Mouse (Mus musculus): ENCODE results near the gene Zfyve9. TPM values are rescaled to one million over a fixed set of nuclear protein-coding genes. Genes with fewer than 3 reads are reported as not detected.

Zfyve9 gene
- polyA plus RNA-seq, 1 experiment from 2014 or later = 2.3 TPM

GRCm38 (mm10) chr4:108793941-108794340, 13.3 kb upstream of the Zfyve9 start:
- WGBS = 46% methylated on average over 1 of the region's 1 CpGs
- no peak overlapping the region for H3K4me2 ChIP-seq (ENCODE audit: low read depth, low read length)
- H3K4me3 ChIP-seq (replicated peaks; ENCODE audit: low read length) = no peak overlapping the region
- no peaks in the 10 kb centered on the region for H3K27me3 ChIP-seq (ENCODE audit: control insufficient read depth, insufficient read depth, low read length)
- H3K36me3 ChIP-seq (ENCODE audit: control insufficient read depth, insufficient read depth, low read length) = no peaks in the 10 kb centered on the region
- H3K9me3 ChIP-seq (replicated peaks; ENCODE audit: control insufficient read depth, low read length) = no peaks in the 10 kb centered on the region
- no peak overlapping the region for H3K9ac ChIP-seq (ENCODE audit: low read length)
- no peak for ATAC-seq (ENCODE audit: insufficient read depth, low FRiP score)
- no peaks in the 10 kb centered on the region for H3K4me1 ChIP-seq (ENCODE audit: control insufficient read depth, insufficient read depth, low read length)
- no peak overlapping the region for H3K27ac ChIP-seq (ENCODE audit: low read length)

- H3K27me3 ChIP-seq (ENCODE audit: control insufficient read depth, insufficient read depth, low read length) = no peaks in the 10 kb centered on the region
- no peak overlapping the region for H3K27ac ChIP-seq (ENCODE audit: low read length)
- H3K9ac ChIP-seq (ENCODE audit: low read length) = no peak overlapping the region
- H3K4me1 ChIP-seq (ENCODE audit: control insufficient read depth, insufficient read depth, low read length) = no peaks in the 10 kb centered on the region
- H3K9me3 ChIP-seq (replicated peaks; ENCODE audit: control insufficient read depth, low read length) = no peaks in the 10 kb centered on the region
- no peak overlapping the region for H3K4me2 ChIP-seq (ENCODE audit: low read depth, low read length)
- ATAC-seq (ENCODE audit: insufficient read depth, low FRiP score) = no peak
- no peak overlapping the region for H3K4me3 ChIP-seq (replicated peaks; ENCODE audit: low read length)
- 69% methylated on average over 1 of the region's 1 CpGs for WGBS
- no peaks in the 10 kb centered on the region for H3K36me3 ChIP-seq (ENCODE audit: control insufficient read depth, insufficient read depth, low read length)
These were observed 9.9 kb upstream of the Zfyve9 start for GRCm38 (mm10) chr4:108790507-108790906.

- WGBS = 64% methylated on average over 6 of the region's 6 CpGs
These were observed 8.8 kb upstream of the Zfyve9 start for GRCm38 (mm10) chr4:108789258-108789936.

GRCm38 (mm10) chr4:108782421-108783085, 2.0 kb upstream of the Zfyve9 start:
- no peak overlapping the region for H3K4me3 ChIP-seq (replicated peaks; ENCODE audit: low read length)
- no peaks in the 10 kb centered on the region for H3K27me3 ChIP-seq (ENCODE audit: control insufficient read depth, insufficient read depth, low read length)
- peak overlapping the region; percentile 60; the same call in 1 of the 2 replicates for H3K27ac ChIP-seq (ENCODE audit: low read length)
- no peak for ATAC-seq (ENCODE audit: insufficient read depth, low FRiP score)
- 0 out of 2 replicates have a peak, but pooled peaks cover 4% of the 10 kb centered on the region for H3K4me1 ChIP-seq (ENCODE audit: control insufficient read depth, insufficient read depth, low read length)
- no peaks in the 10 kb centered on the region for H3K9me3 ChIP-seq (replicated peaks; ENCODE audit: control insufficient read depth, low read length)
- WGBS = 40% methylated on average over 8 of the region's 8 CpGs
- H3K4me2 ChIP-seq (ENCODE audit: low read depth, low read length) = no peak overlapping the region
- no peak overlapping the region for H3K9ac ChIP-seq (ENCODE audit: low read length)
- no peaks in the 10 kb centered on the region for H3K36me3 ChIP-seq (ENCODE audit: control insufficient read depth, insufficient read depth, low read length)

More at GRCm38 (mm10) chr4:108789258-108789936, 8.8 kb upstream of the Zfyve9 start:
- Histone ChIP-seq H3K9ac (ENCODE audit: low read length) (no peak overlapping the region), H3K4me1 (ENCODE audit: control insufficient read depth, insufficient read depth, low read length) (no peaks in the 10 kb centered on the region), H3K4me3 (replicated peaks; ENCODE audit: low read length) (no peak overlapping the region), H3K4me2 (ENCODE audit: low read depth, low read length) (no peak overlapping the region), H3K27me3 (ENCODE audit: control insufficient read depth, insufficient read depth, low read length) (no peaks in the 10 kb centered on the region), H3K27ac (ENCODE audit: low read length) (no peak overlapping the region), H3K36me3 (ENCODE audit: control insufficient read depth, insufficient read depth, low read length) (no peaks in the 10 kb centered on the region), H3K9me3 (replicated peaks; ENCODE audit: control insufficient read depth, low read length) (no peaks in the 10 kb centered on the region)
- ATAC-seq (ENCODE audit: insufficient read depth, low FRiP score) = no peak

GRCm38 (mm10) chr4:108781596-108781995, 998 bp upstream of the Zfyve9 start:
- H3K4me3 ChIP-seq (replicated peaks; ENCODE audit: low read length) = no peak overlapping the region

GRCm38 (mm10) chr4:108780864-108781205, 237 bp upstream of the Zfyve9 start:
- Histone ChIP-seq H3K4me2 (ENCODE audit: low read depth, low read length) (peak overlapping the region; percentile 74), H3K4me3 (replicated peaks; ENCODE audit: low read length) (peak overlapping the region; percentile 91), H3K9ac (ENCODE audit: low read length) (peak overlapping the region; percentile 100), H3K27ac (ENCODE audit: low read length) (peak overlapping the region; percentile 97), H3K4me1 (ENCODE audit: control insufficient read depth, insufficient read depth, low read length) (0 out of 2 replicates have a peak, but pooled peaks cover 4% of the 10 kb centered on the region), H3K27me3 (ENCODE audit: control insufficient read depth, insufficient read depth, low read length) (no peaks in the 10 kb centered on the region), H3K36me3 (ENCODE audit: control insufficient read depth, insufficient read depth, low read length) (no peaks in the 10 kb centered on the region), H3K9me3 (replicated peaks; ENCODE audit: control insufficient read depth, low read length) (no peaks in the 10 kb centered on the region)
- WGBS = 0% methylated on average over 20 of the region's 20 CpGs
- ATAC-seq (ENCODE audit: insufficient read depth, low FRiP score) = no peak

More at GRCm38 (mm10) chr4:108781596-108781995, 998 bp upstream of the Zfyve9 start:
- Histone ChIP-seq H3K36me3 (ENCODE audit: control insufficient read depth, insufficient read depth, low read length) (no peaks in the 10 kb centered on the region), H3K9me3 (replicated peaks; ENCODE audit: control insufficient read depth, low read length) (no peaks in the 10 kb centered on the region), H3K27ac (ENCODE audit: low read length) (no peak overlapping the region), H3K4me1 (ENCODE audit: control insufficient read depth, insufficient read depth, low read length) (0 out of 2 replicates have a peak, but pooled peaks cover 4% of the 10 kb centered on the region), H3K4me2 (ENCODE audit: low read depth, low read length) (peak overlapping the region; percentile 74), H3K27me3 (ENCODE audit: control insufficient read depth, insufficient read depth, low read length) (no peaks in the 10 kb centered on the region), H3K9ac (ENCODE audit: low read length) (no peak overlapping the region)
- 67% methylated on average over 3 of the region's 3 CpGs for WGBS
- no peak for ATAC-seq (ENCODE audit: insufficient read depth, low FRiP score)

- no peaks in the 10 kb centered on the region for H3K27me3 ChIP-seq (ENCODE audit: control insufficient read depth, insufficient read depth, low read length)
- 0 out of 2 replicates have a peak, but pooled peaks cover 4% of the 10 kb centered on the region for H3K4me1 ChIP-seq (ENCODE audit: control insufficient read depth, insufficient read depth, low read length)
- no peaks in the 10 kb centered on the region for H3K9me3 ChIP-seq (replicated peaks; ENCODE audit: control insufficient read depth, low read length)
- H3K4me2 ChIP-seq (ENCODE audit: low read depth, low read length) = peak overlapping the region; percentile 74
- peak overlapping the region; percentile 100 for H3K9ac ChIP-seq (ENCODE audit: low read length)
- H3K4me3 ChIP-seq (replicated peaks; ENCODE audit: low read length) = peak overlapping the region; percentile 91
- no peak for ATAC-seq (ENCODE audit: insufficient read depth, low FRiP score)
- 0% methylated on average over 7 of the region's 7 CpGs for WGBS
- H3K27ac ChIP-seq (ENCODE audit: low read length) = peak overlapping the region; percentile 97
- no peaks in the 10 kb centered on the region for H3K36me3 ChIP-seq (ENCODE audit: control insufficient read depth, insufficient read depth, low read length)
These were observed 888 bp downstream of the Zfyve9 start for GRCm38 (mm10) chr4:108779763-108780056.

GRCm38 (mm10) chr4:108768527-108768926, 12.1 kb downstream of the Zfyve9 start:
- Histone ChIP-seq H3K27me3 (ENCODE audit: control insufficient read depth, insufficient read depth, low read length) (no peaks in the 10 kb centered on the region), H3K4me1 (ENCODE audit: control insufficient read depth, insufficient read depth, low read length) (no peaks in the 10 kb centered on the region), H3K9me3 (replicated peaks; ENCODE audit: control insufficient read depth, low read length) (no peaks in the 10 kb centered on the region), H3K9ac (ENCODE audit: low read length) (no peak overlapping the region), H3K4me3 (replicated peaks; ENCODE audit: low read length) (no peak overlapping the region), H3K27ac (ENCODE audit: low read length) (no peak overlapping the region), H3K4me2 (ENCODE audit: low read depth, low read length) (no peak overlapping the region), H3K36me3 (ENCODE audit: control insufficient read depth, insufficient read depth, low read length) (no peaks in the 10 kb centered on the region)
- ATAC-seq (ENCODE audit: insufficient read depth, low FRiP score) = no peak

- no peaks in the 10 kb centered on the region for H3K36me3 ChIP-seq (ENCODE audit: control insufficient read depth, insufficient read depth, low read length)
- H3K27me3 ChIP-seq (ENCODE audit: control insufficient read depth, insufficient read depth, low read length) = no peaks in the 10 kb centered on the region
- 91% methylated on average over 3 of the region's 3 CpGs for WGBS
- H3K9me3 ChIP-seq (replicated peaks; ENCODE audit: control insufficient read depth, low read length) = no peaks in the 10 kb centered on the region
- ATAC-seq (ENCODE audit: insufficient read depth, low FRiP score) = no peak
- no peak overlapping the region for H3K4me2 ChIP-seq (ENCODE audit: low read depth, low read length)
- H3K9ac ChIP-seq (ENCODE audit: low read length) = no peak overlapping the region
- no peaks in the 10 kb centered on the region for H3K4me1 ChIP-seq (ENCODE audit: control insufficient read depth, insufficient read depth, low read length)
- H3K4me3 ChIP-seq (replicated peaks; ENCODE audit: low read length) = no peak overlapping the region
- no peak overlapping the region for H3K27ac ChIP-seq (ENCODE audit: low read length)
These were observed 21.0 kb downstream of the Zfyve9 start for GRCm38 (mm10) chr4:108759583-108759982.
